8 mouse cellular contexts compared by ENCODE assay signal in genomic region chr11:8983237-8983861, GRCm38 (mm10). TPM values are rescaled to one million over a fixed set of nuclear protein-coding genes. Genes with fewer than 3 reads are reported as not detected.
DNase-seq lines count a peak whose midpoint lies in the region; ATAC-seq lines count a peak whose summit lies in the region.

No protein-coding gene starts in this region.

- no peaks in the 10 kb centered on the region for H3K36me3 ChIP-seq in hindbrain, embryonic 10.5 days
- no peaks in the 10 kb centered on the region for H3K36me3 ChIP-seq in hindbrain, embryonic 12.5 days
- no peaks in the 10 kb centered on the region for H3K36me3 ChIP-seq in forebrain, embryonic 13.5 days (ENCODE audit: poor library complexity, severe bottlenecking)

- H3K27ac ChIP-seq in hindbrain, embryonic 10.5 days = no peak overlapping the region
- H3K27ac ChIP-seq in hindbrain, embryonic 12.5 days = no peak overlapping the region
- no peak overlapping the region for H3K27ac ChIP-seq in forebrain, embryonic 13.5 days

- intact Hi-C loops in left cerebral cortex, postnatal 4 days (cut with DNase I) = loop anchor here (2.0 kb wide), 1 partner anchor 153 kb away; no protein-coding TSS in a partner anchor

- no peak overlapping the region for H3K4me2 ChIP-seq in hindbrain, embryonic 12.5 days (replicated peaks)
- no peak overlapping the region for H3K4me2 ChIP-seq in forebrain, embryonic 13.5 days

- peak; percentile 68 for DNase-seq in hindbrain, embryonic 10.5 days (ENCODE audit: low spot score)
- DNase-seq in c-Kit-positive CD71-positive TER-119-negative erythroid progenitor cells, embryonic 14.5 days (ENCODE audit: low read depth) = peak; percentile 51
- peak; percentile 80 for DNase-seq in induced T-regulatory cell, adult 2 months (ENCODE audit: low read depth)
- DNase-seq in left cerebral cortex, postnatal 4 days = peak; percentile 86
- DNase-seq in monocyte, adult 2 months (ENCODE audit: low read depth in 1 of 2, low spot score in 2 of 2) = peak; percentile 3 to 22
- DNase-seq in spleen, postnatal 36 days (ENCODE audit: low spot score in 2 of 2) = peak; percentile 23 to 47

- 44% methylated on average over 6 of the region's 6 CpGs for WGBS in hindbrain, embryonic 10.5 days
- WGBS in hindbrain, embryonic 12.5 days = 45% methylated on average over 6 of the region's 6 CpGs
- 40% methylated on average over 6 of the region's 6 CpGs for WGBS in forebrain, embryonic 13.5 days

- H3K4me3 ChIP-seq in hindbrain, embryonic 10.5 days = no peak overlapping the region
- no peak overlapping the region for H3K4me3 ChIP-seq in hindbrain, embryonic 12.5 days
- no peak overlapping the region for H3K4me3 ChIP-seq in forebrain, embryonic 13.5 days

- no peaks in the 10 kb centered on the region for H3K9me3 ChIP-seq in hindbrain, embryonic 10.5 days
- H3K9me3 ChIP-seq in hindbrain, embryonic 12.5 days (replicated peaks) = no peaks in the 10 kb centered on the region
- H3K9me3 ChIP-seq in forebrain, embryonic 13.5 days (replicated peaks) = no peaks in the 10 kb centered on the region

- peaks cover 4% of the 10 kb centered on the region; the same call in 1 of the 2 replicates for H3K27me3 ChIP-seq in hindbrain, embryonic 10.5 days (ENCODE audit: insufficient read depth, poor library complexity, severe bottlenecking)
- 0 out of 2 replicates have a peak, but pooled peaks cover 8% of the 10 kb centered on the region for H3K27me3 ChIP-seq in hindbrain, embryonic 12.5 days
- H3K27me3 ChIP-seq in forebrain, embryonic 13.5 days = no peaks in the 10 kb centered on the region

- H3K9ac ChIP-seq in hindbrain, embryonic 12.5 days = no peak overlapping the region
- H3K9ac ChIP-seq in forebrain, embryonic 13.5 days = no peak overlapping the region

- ATAC-seq in hindbrain, embryonic 12.5 days (ENCODE audit: low FRiP score) = no peak
- ATAC-seq in forebrain, embryonic 13.5 days = peak; percentile 54; the same call in 1 of the 2 replicates

- H3K4me1 ChIP-seq in hindbrain, embryonic 10.5 days (replicated peaks) = peaks cover 16% of the 10 kb centered on the region
- H3K4me1 ChIP-seq in hindbrain, embryonic 12.5 days = no peaks in the 10 kb centered on the region; the same call in 1 of the 2 replicates
- no peaks in the 10 kb centered on the region for H3K4me1 ChIP-seq in forebrain, embryonic 13.5 days

RNA-seq across cellular contexts. Expression of gene Pkd1l1, which starts 10.3 kb away (rescaled TPM):
- 0.03 TPM in 1 of 2 replicates, not detected in the other for polyA plus RNA-seq in hindbrain, embryonic 10.5 days (2016; fragmentation: Nextera tagmentation; extraction: Ambion mirVana)
- polyA plus RNA-seq in hindbrain, embryonic 12.5 days (2016; fragmentation: Nextera tagmentation; extraction: Ambion mirVana) = 0.05 and 0.13 TPM in 2 replicates
- polyA plus RNA-seq in forebrain, embryonic 13.5 days (2015; fragmentation: Nextera tagmentation; extraction: Ambion mirVana) = 0.04 and 0.09 TPM in 2 replicates
- under 1 TPM in 1 of 2 experiments, not detected in 1; 0.08 TPM for total RNA-seq in left cerebral cortex, postnatal 4 days (2021)

RNA-seq across cellular contexts. Expression of gene Hus1, which starts 27.6 kb away (rescaled TPM):
- polyA plus RNA-seq in hindbrain, embryonic 10.5 days (2016; fragmentation: Nextera tagmentation; extraction: Ambion mirVana) = 15.1 and 22.4 TPM in 2 replicates
- polyA plus RNA-seq in hindbrain, embryonic 12.5 days (2016; fragmentation: Nextera tagmentation; extraction: Ambion mirVana) = 15.3 and 16.4 TPM in 2 replicates
- 13.8 and 14.5 TPM in 2 replicates for polyA plus RNA-seq in forebrain, embryonic 13.5 days (2015; fragmentation: Nextera tagmentation; extraction: Ambion mirVana)
- total RNA-seq in left cerebral cortex, postnatal 4 days (2021) = 10 to 100 TPM in 1 of 2 experiments, 1 to 10 TPM in 1; 9.4 to 10.6 TPM

Comparison
In these comparisons a context has a peak if more than half of its experiments do, and no peak if none do; other contexts are left out.
1. DNase-seq: peak in every context shown above with its lines; median percentile 86 in left cerebral cortex, postnatal 4 days; 80 in induced T-regulatory cell, adult 2 months; 68 in hindbrain, embryonic 10.5 days; 51 in c-Kit-positive CD71-positive TER-119-negative erythroid progenitor cells, embryonic 14.5 days; 35 in spleen, postnatal 36 days; 12 in monocyte, adult 2 months.